Mouse (Mus musculus) embryonic stem cell, embryonic (primary cell): ENCODE results near the gene Foxr1.

ENCODE experiments used
- CTCF ChIA-PET, 4 experiments: fragments of 300-600 bp in 2 of 4; fragments of 350-600 bp in 2 of 4; sonication (Branson Sonifier 250); formaldehyde crosslinking; loops; one replicate each; lab custom pipeline; 2022; ENCODE audit warnings: inconsistent platforms in 2 of 4; lab: Charles Lee
- POLR2A ChIA-PET, 4 experiments: fragments of 300-600 bp in 2 of 4; fragments of 350-600 bp in 2 of 4; sonication (Branson Sonifier 250); formaldehyde crosslinking; loops; one replicate each; lab custom pipeline; 2022; ENCODE audit warnings: antibody characterized with exemption in 4 of 4, inconsistent platforms in 1 of 4; lab: Charles Lee

Foxr1 gene

DNA sequence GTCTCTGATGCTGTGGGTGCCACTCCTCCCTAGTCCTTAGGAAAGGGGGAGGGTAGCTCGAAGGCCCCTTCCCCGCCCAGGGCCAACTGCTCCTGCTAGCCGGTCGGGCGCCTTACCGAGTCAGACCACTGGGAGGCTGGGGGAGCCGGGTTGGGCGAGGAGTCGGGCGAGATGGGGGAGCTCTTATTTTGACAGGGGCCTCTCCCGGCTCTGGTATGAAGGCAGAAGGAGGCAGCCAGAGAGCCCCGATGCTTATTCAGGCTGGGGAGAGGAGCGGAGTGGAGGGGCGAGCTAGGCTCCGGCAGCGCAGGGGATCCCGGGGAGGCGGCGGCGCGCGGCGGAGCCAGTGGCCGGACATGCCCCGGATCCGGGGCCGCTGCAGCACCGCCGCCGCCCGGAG is 41.6 kb upstream of the Foxr1 start, which contains the start of gene Bcl9l:
TSS of gene Bcl9l (plus strand) at position 274 of the 400 bp plus-strand sequence.
- POLR2A ChIA-PET: interaction anchor here in 3 of 4 experiments (0.5 to 11.8 kb wide), 46 partner anchors 9 to 425 kb away, joined by 3 to 253 read pairs (median 4); partner anchors contain the start of genes Ddx6 (in 3 of the 3), Ccdc84 (in 2 of the 3), Arcn1 (in 1 of the 3) and H2afx (in 1 of the 3)
- CTCF ChIA-PET: interaction anchor here (0.6 to 3.2 kb wide), 49 partner anchors 8 to 772 kb away, joined by 3 to 62 read pairs (median 5); partner anchors contain the start of genes Upk2 (in 4 of the 4), Vps11 (in 2 of the 4), Cbl (in 1 of the 4) and Ccdc84 (in 1 of the 4)

DNA sequence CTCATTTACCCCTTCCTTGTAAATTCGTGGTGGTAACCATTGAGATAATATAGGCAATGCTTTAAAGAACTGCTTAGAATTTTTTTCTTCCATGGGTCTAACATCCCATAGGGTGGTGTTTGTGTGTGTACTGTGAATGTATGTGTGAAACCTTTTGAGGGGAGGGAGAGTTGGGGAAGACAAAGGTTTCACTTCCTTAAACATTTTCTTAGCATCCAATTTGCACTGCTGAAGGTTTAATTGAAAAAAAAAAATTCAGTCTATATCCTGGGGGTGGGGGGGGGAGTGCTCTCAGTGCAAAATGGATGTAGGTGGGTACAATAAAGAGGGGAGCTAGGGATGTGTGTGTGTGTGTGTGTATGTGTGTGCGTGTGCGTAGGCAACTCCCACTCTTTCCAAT is 41.2 kb upstream of the Foxr1 start:
- POLR2A ChIA-PET: interaction anchor here in 3 of 4 experiments (0.6 to 11.8 kb wide), 40 partner anchors 9 to 373 kb away, joined by 3 to 253 read pairs (median 4); partner anchors contain the start of genes Ddx6 (in 3 of the 3), Ccdc84 (in 2 of the 3), Arcn1 (in 1 of the 3) and H2afx (in 1 of the 3)
- CTCF ChIA-PET: interaction anchor here (0.6 to 3.2 kb wide), 48 partner anchors 8 to 772 kb away, joined by 3 to 62 read pairs (median 5); partner anchors contain the start of genes Upk2 (in 4 of the 4), Cbl (in 1 of the 4), Ccdc84 (in 1 of the 4) and H2afx (in 1 of the 4)

DNA sequence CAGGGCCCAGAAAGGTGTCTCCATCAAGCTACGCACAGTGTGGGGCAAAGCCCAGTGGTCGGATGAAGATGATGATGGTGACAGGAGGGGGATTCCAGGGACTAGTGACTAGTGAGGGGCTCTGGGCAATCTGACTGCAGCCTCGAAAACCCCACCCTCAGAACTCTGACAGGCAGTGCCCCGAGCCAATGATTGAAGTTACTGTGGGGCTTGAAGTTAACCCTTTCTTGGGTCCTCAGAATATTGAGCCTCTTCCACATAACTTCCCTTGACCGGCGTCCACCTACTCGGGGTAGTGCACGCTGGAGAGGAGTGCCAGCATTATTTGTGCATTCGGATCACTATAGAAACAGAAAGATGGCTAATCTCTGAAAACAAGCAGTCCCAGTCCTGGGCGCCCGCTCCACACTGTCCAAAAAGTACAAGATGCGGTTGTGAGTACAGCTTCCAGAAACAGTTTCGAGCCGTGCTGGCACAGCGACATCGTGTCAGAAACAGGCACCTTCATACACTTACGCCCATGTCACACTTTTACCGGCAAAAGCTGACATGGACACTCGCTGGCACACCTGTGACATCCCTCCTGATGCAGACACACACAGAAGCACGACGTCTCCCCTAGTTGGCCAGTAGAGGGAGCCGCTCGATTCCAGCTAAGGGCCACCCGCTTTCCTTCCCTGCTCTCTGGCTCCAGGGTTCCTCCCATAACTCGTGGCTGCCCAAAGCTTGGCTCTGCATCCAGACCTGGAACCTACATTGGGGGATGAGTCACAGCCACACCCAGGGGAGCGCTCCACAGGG is 38.9 kb upstream of the Foxr1 start:
- POLR2A ChIA-PET: interaction anchor here in 3 of 4 experiments (0.5 to 4.6 kb wide), 21 partner anchors 11 to 488 kb away, joined by 3 to 61 read pairs (median 5); partner anchors contain the start of genes Ccdc84 (in 2 of the 3), Ddx6 (in 1 of the 3) and H2afx (in 1 of the 3)
- CTCF ChIA-PET: interaction anchor here (0.5 to 8.3 kb wide), 40 partner anchors 9 to 1216 kb away, joined by 3 to 163 read pairs (median 4); partner anchors contain the start of genes Upk2 (in 3 of the 4), Ccdc84 (in 1 of the 4), Foxr1 (in 1 of the 4) and Vps11 (in 1 of the 4)

DNA sequence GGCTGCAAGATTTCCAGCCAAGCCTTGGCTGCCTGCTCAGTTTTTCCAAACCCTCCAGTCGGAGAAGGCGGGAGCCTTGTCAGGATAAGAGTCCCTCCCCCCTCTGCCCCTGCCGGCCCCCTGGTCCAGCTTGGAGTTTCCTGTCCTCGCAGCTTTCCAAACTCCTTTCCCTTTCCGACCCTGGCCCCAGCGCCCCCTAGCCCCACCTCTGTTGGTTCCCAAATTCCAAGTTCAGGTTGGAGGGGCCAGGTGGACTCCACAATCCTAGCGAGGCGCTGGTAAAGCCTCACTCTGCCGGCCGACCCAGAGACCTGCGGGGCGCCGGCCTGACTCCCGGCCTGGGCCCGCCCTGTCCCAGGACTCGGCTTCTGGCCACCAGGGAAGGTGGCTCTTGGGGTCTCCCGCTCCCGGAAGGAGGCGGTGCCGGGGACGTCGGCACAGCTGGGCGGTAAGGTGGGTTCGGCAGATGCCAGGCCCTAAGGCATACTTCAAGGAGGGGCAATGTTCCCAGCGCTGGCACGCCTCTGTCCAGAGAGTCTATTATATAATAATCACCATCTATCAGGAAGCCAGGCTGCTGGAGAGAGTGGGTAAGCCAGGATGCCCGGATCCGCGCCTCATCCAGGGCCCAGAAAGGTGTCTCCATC is 38.1 kb upstream of the Foxr1 start:
- POLR2A ChIA-PET: interaction anchor here in 3 of 4 experiments (0.5 to 4.6 kb wide), 50 partner anchors 8 to 1389 kb away, joined by 3 to 61 read pairs (median 5); partner anchors contain the start of genes Ccdc84 (in 2 of the 3), Upk2 (in 2 of the 3), Arcn1 (in 1 of the 3) and Fxyd6 (in 1 of the 3)

DNA sequence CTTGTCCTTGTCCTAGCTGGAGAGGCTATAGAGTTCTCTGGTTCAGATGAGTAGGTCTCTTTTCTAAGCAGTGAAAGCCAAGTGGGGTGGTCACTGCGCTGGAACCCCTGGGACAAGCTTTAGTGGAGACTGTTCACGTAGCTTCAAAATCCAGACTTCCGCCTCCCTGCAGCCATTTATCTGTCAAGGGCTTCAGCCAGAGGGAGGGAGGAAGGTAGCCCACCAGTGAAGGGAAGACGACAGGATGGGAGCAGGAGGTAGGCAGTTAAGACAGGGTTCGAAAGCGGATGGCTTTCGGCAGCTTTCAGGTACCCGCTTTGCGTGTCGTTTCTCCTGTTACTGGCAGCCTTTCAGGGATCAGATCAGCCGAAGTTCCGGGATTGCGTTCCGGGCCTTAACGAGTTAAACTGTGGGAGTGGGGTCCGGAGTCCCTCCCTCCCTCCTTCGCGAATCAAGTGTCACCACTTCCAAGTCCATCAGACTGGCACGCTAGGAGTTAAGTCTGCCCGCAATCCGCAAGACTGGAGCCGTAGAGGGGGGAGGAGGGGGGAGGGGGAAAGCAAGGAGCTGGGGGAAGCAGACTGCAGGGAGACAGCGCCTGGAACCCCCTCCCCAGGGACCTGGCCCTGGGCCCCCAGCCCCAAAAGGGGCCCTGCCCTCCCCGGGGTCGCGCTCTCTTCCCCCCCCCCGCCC is 37.4 kb upstream of the Foxr1 start:
- POLR2A ChIA-PET: interaction anchor here in 3 of 4 experiments (0.5 to 4.6 kb wide), 48 partner anchors 9 to 1388 kb away, joined by 3 to 61 read pairs (median 4); partner anchors contain the start of genes Ccdc84 (in 2 of the 3), Upk2 (in 2 of the 3), Arcn1 (in 1 of the 3) and Fxyd6 (in 1 of the 3)
- CTCF ChIA-PET: interaction anchor here (0.5 to 8.3 kb wide), 47 partner anchors 10 to 1831 kb away, joined by 3 to 163 read pairs (median 3); partner anchors contain the start of genes Upk2 (in 3 of the 4), C2cd2l (in 1 of the 4), Ccdc84 (in 1 of the 4) and Ube4a (in 1 of the 4)

More for the DNA sequence above, 38.1 kb upstream of the Foxr1 start:
- CTCF ChIA-PET: interaction anchor here (0.6 to 8.3 kb wide), 45 partner anchors 10 to 1830 kb away, joined by 3 to 163 read pairs (median 4); partner anchors contain the start of genes Upk2 (in 3 of the 4), Vps11 (in 2 of the 4) and Ube4a (in 1 of the 4)

DNA sequence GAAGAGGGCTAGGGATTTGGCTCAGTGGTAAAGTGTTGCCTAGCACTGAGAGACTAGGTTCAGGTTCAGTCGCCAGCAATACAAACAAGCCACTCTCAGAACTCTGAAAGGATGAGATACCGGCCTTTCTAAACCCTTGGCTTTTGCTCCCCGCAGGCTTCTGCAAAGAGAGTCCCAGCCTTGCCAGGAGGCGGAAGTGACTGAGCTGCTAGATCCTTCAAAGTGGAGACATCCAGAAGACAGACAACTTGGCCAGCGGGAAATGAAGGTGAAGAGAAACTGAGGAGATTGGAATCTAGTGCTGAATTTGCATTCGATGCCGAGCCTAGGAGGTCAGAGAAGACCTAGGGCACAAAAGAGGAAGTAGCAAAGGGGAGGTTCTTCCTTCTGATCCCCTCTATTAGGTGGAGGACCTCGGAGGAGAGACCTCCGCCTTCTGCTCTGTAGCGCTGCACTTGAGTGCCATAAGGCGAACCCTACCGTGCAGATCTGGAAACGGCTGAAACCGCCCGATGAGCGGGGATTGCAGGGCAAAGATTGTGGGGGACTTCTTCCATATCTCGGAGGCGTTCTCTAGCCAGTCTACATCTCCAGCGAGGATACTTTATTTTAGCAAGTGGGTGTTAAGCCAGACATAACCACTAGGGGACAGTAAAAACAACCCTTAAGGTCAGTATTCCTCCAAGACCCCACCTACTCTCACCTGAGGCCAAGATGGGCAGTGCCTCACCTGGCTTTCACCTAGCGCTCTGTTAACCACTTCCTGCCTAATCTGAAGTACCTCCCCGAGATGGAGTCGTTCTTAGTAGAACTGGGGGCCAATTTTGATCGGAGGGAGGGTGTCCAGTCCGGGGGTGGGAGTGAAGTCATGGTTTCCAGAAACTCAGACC is 36.6 kb upstream of the Foxr1 start:
- ChIA-PET POLR2A (interaction anchor here (0.6 to 4.6 kb wide), 27 partner anchors 10 to 153 kb away, joined by 3 to 61 read pairs (median 5); partner anchors contain the start of genes Upk2 (in 2 of the 4), Ccdc84 (in 1 of the 4), Trappc4 (in 1 of the 4) and Vps11 (in 1 of the 4)), CTCF (interaction anchor here (0.6 to 8.3 kb wide), 31 partner anchors 9 to 390 kb away, joined by 3 to 163 read pairs (median 4); partner anchors contain the start of genes Upk2 (in 2 of the 4), C2cd2l (in 1 of the 4) and Ccdc84 (in 1 of the 4))

DNA sequence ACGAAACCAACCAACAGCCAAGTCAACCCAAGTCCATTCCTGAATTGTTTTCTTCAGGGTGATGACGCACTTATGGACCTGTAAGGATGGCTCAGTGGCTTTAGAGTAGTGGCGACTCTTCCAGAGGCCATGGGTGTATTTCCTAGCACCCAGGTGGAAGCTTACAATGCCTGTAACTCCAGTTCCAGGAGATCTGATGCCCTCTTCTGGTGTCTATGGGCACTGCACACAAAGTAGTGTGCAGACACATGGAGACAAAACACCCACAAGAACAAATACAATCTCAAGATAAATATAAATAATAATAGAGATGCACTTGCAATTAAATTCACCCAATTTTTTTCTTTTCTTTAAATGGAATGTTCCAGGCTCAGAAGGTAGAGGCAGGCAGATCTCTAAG is 35.0 kb upstream of the Foxr1 start:
- POLR2A ChIA-PET: interaction anchor here (0.6 to 4.6 kb wide), 12 partner anchors 10 to 129 kb away, joined by 3 to 61 read pairs (median 4); partner anchors contain the start of genes Upk2 (in 3 of the 4) and Ddx6 (in 1 of the 4)
- CTCF ChIA-PET: interaction anchor here (0.6 to 8.3 kb wide), 36 partner anchors 9 to 491 kb away, joined by 3 to 163 read pairs (median 4); partner anchors contain the start of genes Upk2 (in 3 of the 4), Vps11 (in 2 of the 4) and Cxcr5 (in 1 of the 4)

DNA sequence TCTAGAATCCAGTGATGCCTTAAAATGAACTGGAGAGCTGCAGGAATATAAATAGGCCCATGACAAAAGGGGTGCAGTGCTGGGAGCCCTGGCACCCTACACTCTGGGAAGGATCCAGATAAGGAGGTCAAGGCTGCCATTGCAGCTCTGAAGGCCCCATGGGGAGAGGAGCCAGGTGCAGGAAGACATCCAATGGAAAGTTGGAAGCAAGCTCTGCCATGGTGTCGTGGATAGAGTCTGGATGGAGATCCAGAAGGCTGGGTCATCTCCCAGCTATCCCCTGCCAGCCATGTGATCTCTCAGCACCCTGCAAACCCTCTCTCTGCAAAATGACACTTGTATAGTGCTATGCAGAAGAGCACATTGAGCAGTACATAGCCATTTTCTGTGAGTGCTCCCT is 33.4 kb upstream of the Foxr1 start:
- ChIA-PET CTCF (interaction anchor here (1.0 to 8.3 kb wide), 12 partner anchors 8 to 262 kb away, joined by 3 to 163 read pairs (median 6); partner anchors contain the start of genes Bcl9l (in 1 of the 4) and Upk2 (in 1 of the 4)), POLR2A (interaction anchor here in 2 of 4 experiments (0.5 to 1.6 kb wide), 4 partner anchors 16 to 135 kb away, joined by 3 to 4 read pairs (median 4); partner anchors contain the start of gene Upk2 (in 1 of the 2))

DNA sequence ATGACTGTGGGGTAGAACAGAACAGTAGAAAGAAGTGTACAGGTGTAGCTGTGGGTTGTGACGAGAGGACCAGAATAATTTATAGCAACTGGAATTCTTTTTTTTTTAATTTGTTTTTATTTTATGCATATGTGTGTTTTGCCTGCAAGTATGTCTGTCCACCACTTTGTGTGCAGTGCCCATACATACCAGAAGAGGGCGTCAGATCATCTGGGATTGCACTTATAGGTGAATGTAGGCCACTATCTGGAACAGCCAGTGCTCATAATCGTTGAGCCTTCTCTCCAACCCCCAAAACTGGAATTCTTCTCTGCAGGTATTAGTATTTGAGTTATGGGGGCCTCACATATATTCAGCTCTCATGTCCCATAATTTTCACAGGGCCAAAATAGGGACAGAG is 32.2 kb upstream of the Foxr1 start:
- ChIA-PET POLR2A (interaction anchor here in 1 of 4 experiments (1.2 to 1.4 kb wide), 3 partner anchors 9 to 30 kb away, joined by 3 read pairs; partner anchors contain the start of gene Bcl9l), CTCF (interaction anchor here in 1 of 4 experiments (0.6 to 8.3 kb wide), 3 partner anchors 17 to 27 kb away, joined by 3 to 163 read pairs (median 3); partner anchors contain the start of gene Upk2)

DNA sequence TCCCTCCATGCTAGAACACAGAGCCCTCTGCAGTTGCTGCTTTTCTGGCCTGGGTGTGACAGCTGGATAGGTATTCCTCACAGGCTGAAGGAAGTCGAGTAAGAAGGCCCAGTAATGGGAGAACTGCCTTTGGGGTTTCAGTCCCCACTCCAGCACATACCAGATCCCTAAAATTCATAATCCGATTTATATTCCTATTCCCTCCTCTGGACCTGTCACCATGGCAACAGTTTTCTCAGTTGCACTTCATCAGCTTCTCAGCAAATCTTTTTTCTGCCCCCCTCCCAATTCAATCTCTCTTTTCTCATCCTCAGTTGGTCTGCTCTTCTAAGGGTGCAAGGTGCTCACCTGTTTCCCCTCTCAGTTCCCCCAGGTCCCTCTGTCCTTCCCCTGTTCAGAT is 27.9 kb upstream of the Foxr1 start:
- CTCF ChIA-PET: interaction anchor here in 3 of 4 experiments (0.8 to 2.4 kb wide), 10 partner anchors 10 to 217 kb away, joined by 3 to 13 read pairs (median 4); partner anchors contain the start of gene Upk2 (in 2 of the 3)
- POLR2A ChIA-PET: interaction anchor here in 2 of 4 experiments (0.5 to 2.6 kb wide), 7 partner anchors 10 to 177 kb away, joined by 3 to 12 read pairs (median 4); partner anchors contain the start of gene Hmbs (in 1 of the 2)

DNA sequence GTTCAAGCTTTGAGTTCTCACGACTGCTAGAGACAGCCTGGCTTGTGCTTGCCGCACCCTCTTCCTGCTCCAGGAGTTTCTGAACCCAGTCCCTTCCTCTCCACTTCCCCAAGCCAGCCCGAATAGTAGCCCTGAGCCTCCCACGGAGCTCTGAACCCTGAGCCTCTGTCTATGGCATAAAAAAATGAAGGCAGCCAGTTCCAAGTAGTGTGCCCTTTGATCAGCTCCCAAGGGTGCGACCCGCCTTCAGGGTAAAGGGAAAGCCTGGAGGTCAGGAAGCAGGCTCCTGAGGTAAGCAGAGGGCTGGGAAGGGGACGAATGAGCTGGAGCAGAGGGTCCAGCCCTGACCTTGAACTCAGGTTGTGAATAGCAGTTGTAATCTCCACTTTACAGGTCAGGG is 27.3 kb upstream of the Foxr1 start:
- CTCF ChIA-PET: interaction anchor here in 3 of 4 experiments (0.8 to 2.4 kb wide), 12 partner anchors 10 to 217 kb away, joined by 3 to 13 read pairs (median 4); partner anchors contain the start of gene Upk2 (in 2 of the 3)
- POLR2A ChIA-PET: interaction anchor here in 3 of 4 experiments (0.6 to 2.6 kb wide), 10 partner anchors 10 to 178 kb away, joined by 3 to 12 read pairs (median 4); partner anchors contain the start of gene Hmbs (in 1 of the 3)

DNA sequence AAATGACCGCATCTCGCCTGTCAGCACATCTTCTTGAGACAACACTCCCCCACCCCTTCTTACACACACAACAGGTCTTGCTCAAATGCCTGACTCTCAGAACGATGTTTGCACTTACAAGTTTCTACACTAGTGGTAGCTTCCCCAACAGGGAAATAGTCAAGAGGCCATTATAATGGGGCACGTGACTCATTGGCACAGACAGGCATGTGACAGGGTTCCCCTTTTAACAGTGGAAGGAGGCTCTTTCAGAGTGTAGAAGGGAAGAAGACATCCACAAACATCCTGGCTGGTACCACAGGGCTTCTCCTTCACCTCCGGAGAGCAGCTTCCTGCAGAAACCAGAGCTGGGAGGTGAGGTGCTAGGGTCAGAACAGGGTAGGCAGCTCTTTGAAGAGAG is 21.0 kb upstream of the Foxr1 start:
- POLR2A ChIA-PET: interaction anchor here (0.7 to 1.5 kb wide), 7 partner anchors 10 to 254 kb away, joined by 3 to 9 read pairs (median 3); partner anchors contain the start of gene Foxr1 (in 1 of the 4)
- CTCF ChIA-PET: interaction anchor here (0.6 to 1.9 kb wide), 6 partner anchors 8 to 192 kb away, joined by 3 to 6 read pairs (median 4); partner anchors contain the start of gene Upk2 (in 1 of the 4)

DNA sequence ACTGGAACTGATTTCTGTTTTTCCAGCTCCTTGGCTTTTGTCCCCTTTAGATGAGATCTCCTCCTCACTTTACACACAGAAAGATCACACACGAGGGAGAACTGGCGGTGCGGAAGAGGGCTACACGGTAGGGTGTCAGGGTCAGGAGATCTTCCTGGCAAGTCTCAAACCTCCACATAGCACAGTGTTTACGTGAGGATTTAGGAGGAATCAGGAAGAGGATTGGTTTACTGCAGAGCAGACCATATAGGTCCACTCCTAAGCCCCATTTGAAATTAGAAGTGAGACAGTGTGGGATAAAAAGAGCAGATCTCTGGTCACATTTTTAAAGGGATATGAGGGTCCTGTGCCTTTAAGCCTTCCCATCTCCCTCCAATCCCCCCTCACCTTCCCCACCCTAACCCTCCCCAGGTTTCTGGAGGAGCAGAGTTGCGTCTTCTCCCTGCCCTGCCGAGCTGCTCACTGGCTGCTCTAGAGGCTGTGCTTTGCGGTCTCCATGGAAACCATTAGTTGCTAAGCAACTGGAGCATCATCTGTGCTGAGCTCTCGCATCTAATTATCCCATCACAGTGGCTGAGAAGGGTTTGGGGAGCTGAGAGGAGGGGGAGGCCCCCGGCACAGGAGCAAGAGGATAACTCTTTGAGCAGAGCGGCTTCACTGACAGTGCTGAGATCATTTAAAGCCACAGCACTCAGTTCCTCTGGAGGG is 16.3 kb upstream of the Foxr1 start:
- ChIA-PET POLR2A (interaction anchor here in 3 of 4 experiments (0.5 to 1.9 kb wide), 12 partner anchors 9 to 195 kb away, joined by 3 to 5 read pairs (median 4); partner anchors contain the start of genes Bcl9l (in 1 of the 3) and Hyou1 (in 1 of the 3)), CTCF (interaction anchor here (0.6 to 7.0 kb wide), 9 partner anchors 10 to 424 kb away, joined by 3 to 72 read pairs (median 4); no protein-coding TSS in a partner anchor)
